ENCODE assay signal across 20 mouse cellular contexts in the genomic region with DNA sequence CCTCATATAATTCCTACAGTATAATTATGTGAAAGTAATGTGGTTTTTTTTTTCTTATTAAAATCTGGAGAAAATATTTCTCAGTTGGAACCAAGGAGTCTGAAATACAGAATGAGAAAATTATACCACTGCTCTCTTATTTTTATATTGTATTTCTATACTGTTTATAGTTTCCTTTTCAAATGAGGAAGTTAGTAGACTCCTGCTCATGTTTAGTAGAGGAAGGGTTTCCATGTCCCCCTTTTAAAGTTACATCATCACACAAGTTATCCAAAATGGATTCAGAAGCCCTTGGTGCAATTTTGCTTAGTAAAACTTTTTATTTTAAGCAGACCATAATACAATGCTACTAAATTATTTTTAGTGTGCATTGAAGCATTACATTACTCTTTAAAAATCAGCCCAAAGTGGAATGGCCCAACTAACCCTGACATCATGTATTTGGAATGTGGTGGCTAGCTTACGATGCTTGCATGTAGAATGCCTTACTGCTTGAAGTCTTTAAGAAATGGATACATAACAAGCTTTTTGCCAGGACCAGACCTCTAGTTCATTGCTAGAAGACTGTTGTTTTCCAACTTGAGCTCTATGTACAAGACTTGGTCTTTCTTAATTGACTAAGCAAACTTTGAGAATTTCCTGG.
A peak's percentile ranks its signal among the peaks of the same experiment; 100 is the strongest.
DNase-seq lines count a peak whose midpoint lies in the region; ATAC-seq and TF ChIP-seq lines count a peak whose summit lies in the region.
"Had no signal": no experiment of that assay in that cellular context is flagged by ENCODE, and none has a peak within 500 bp of the region (broad histone marks: within the 10 kb centered on the region; RNA-seq: fewer than 3 reads in every experiment).

No protein-coding gene starts in this region.

- in situ Hi-C loops in Patski (cut with MboI; ENCODE audit: low pct_unique_long_range_greater_than_20kb), result loop anchor here (5.0 to 25.0 kb wide), 2 partner anchors 175 to 565 kb away; no protein-coding TSS in a partner anchor

- no peak overlapping the region for H3K27ac ChIP-seq in limb, embryonic 13.5 days
- H3K27ac ChIP-seq in limb, embryonic 10.5 days, result no peak overlapping the region
- H3K27ac ChIP-seq in limb, embryonic 14.5 days (replicated peaks; ENCODE audit: low read depth, low read length), result no peak overlapping the region
- H3K27ac ChIP-seq: embryonic facial prominence, embryonic 15.5 days; forebrain, embryonic 15.5 days; hindbrain, embryonic 12.5 days had no signal

- H3K9me3 ChIP-seq in limb, embryonic 13.5 days, result no peaks in the 10 kb centered on the region
- no peaks in the 10 kb centered on the region for H3K9me3 ChIP-seq in limb, embryonic 10.5 days (replicated peaks)
- H3K9me3 ChIP-seq in limb, embryonic 14.5 days (ENCODE audit: control insufficient read depth, low read length), result no peaks in the 10 kb centered on the region
- H3K9me3 ChIP-seq: embryonic facial prominence, embryonic 15.5 days; forebrain, embryonic 15.5 days; heart, embryonic 12.5 days; hindbrain, embryonic 12.5 days had no signal

- 54% methylated on average over 1 of the region's 1 CpGs for WGBS in limb, embryonic 13.5 days
- WGBS in limb, embryonic 10.5 days, result 92% methylated on average over 1 of the region's 1 CpGs
- 39% methylated on average over 1 of the region's 1 CpGs for WGBS in limb, embryonic 14.5 days

- no peaks in the 10 kb centered on the region for H3K27me3 ChIP-seq in limb, embryonic 13.5 days
- H3K27me3 ChIP-seq in limb, embryonic 10.5 days (ENCODE audit: low read depth, poor library complexity, severe bottlenecking), result no peaks in the 10 kb centered on the region
- H3K27me3 ChIP-seq in Patski, result no peaks in the 10 kb centered on the region
- H3K27me3 ChIP-seq in limb, embryonic 14.5 days (ENCODE audit: control insufficient read depth, insufficient read depth, low read length), result no peaks in the 10 kb centered on the region
- H3K27me3 ChIP-seq: embryonic facial prominence, embryonic 15.5 days; forebrain, embryonic 15.5 days; heart, embryonic 12.5 days; hindbrain, embryonic 12.5 days had no signal

- peaks cover 4% of the 10 kb centered on the region for H3K4me1 ChIP-seq in limb, embryonic 13.5 days
- H3K4me1 ChIP-seq in limb, embryonic 10.5 days, result 0 out of 2 replicates have a peak, but pooled peaks cover 2% of the 10 kb centered on the region
- H3K4me1 ChIP-seq in limb, embryonic 14.5 days (ENCODE audit: control insufficient read depth, insufficient read depth, low read length), result no peaks in the 10 kb centered on the region
- H3K4me1 ChIP-seq: embryonic facial prominence, embryonic 15.5 days; heart, embryonic 12.5 days had no signal

- CTCF ChIA-PET in Patski (lab: Charles Lee), result interaction anchor here (0.8 to 2.1 kb wide), 2 partner anchors 11 to 18 kb away, joined by 3 to 4 read pairs; no protein-coding TSS in a partner anchor

- POLR2A ChIA-PET in Patski (lab: Charles Lee), result no interaction called here

- no peak overlapping the region for H3K4me2 ChIP-seq in limb, embryonic 13.5 days (replicated peaks)
- H3K4me2 ChIP-seq in limb, embryonic 14.5 days (replicated peaks; ENCODE audit: low read depth, low read length, severe bottlenecking), result no peak overlapping the region
- H3K4me2 ChIP-seq: embryonic facial prominence, embryonic 15.5 days; forebrain, embryonic 15.5 days; heart, embryonic 12.5 days; hindbrain, embryonic 12.5 days had no signal

- no peak for DNase-seq in limb, embryonic 10.5 days (ENCODE audit: low spot score)
- DNase-seq in Patski (ENCODE audit: low read depth, low spot score), result peak; percentile 37
- DNase-seq in limb, embryonic 14.5 days (ENCODE audit: low spot score), result peak; percentile 18
- no peak for DNase-seq in thymus, postnatal 0 days (ENCODE audit: low spot score)
- DNase-seq in frontal cortex, postnatal 14 days (ENCODE audit: low spot score in 2 of 2), result no peak
- no peak for DNase-seq in frontal cortex, postnatal 25 days (ENCODE audit: low spot score in 2 of 2)
- DNase-seq: adrenal gland, adult 2 months; adrenal gland, postnatal 25 days; cerebellum, adult 2 months; cerebellum, postnatal 10 days; embryo, embryonic 11 days; gastrocnemius, postnatal 14 days; heart, postnatal 36 days had no signal

- H3K36me3 ChIP-seq in limb, embryonic 13.5 days, result peaks cover 63% of the 10 kb centered on the region
- H3K36me3 ChIP-seq in limb, embryonic 10.5 days, result peaks cover 97% of the 10 kb centered on the region
- peaks cover 68% of the 10 kb centered on the region for H3K36me3 ChIP-seq in limb, embryonic 14.5 days (ENCODE audit: control insufficient read depth, insufficient read depth, low read length)

- no peak overlapping the region for H3K9ac ChIP-seq in limb, embryonic 13.5 days
- no peak overlapping the region for H3K9ac ChIP-seq in limb, embryonic 14.5 days (ENCODE audit: low read depth, low read length, severe bottlenecking)
- H3K9ac ChIP-seq: embryonic facial prominence, embryonic 15.5 days; forebrain, embryonic 15.5 days; heart, embryonic 12.5 days; hindbrain, embryonic 12.5 days had no signal

- TF ChIP-seq POLR2A in limb, embryonic 14.5 days (IDR thresholded peaks at IDR 0.05; ENCODE audit: borderline replicate concordance, extremely low read depth, insufficient read depth, insufficient read length), result no peak

- no peak overlapping the region for H3K4me3 ChIP-seq in limb, embryonic 13.5 days
- no peak overlapping the region for H3K4me3 ChIP-seq in limb, embryonic 10.5 days
- H3K4me3 ChIP-seq in limb, embryonic 14.5 days (replicated peaks; ENCODE audit: low read length), result no peak overlapping the region
- H3K4me3 ChIP-seq: embryonic facial prominence, embryonic 15.5 days; forebrain, embryonic 15.5 days; heart, embryonic 12.5 days; hindbrain, embryonic 12.5 days had no signal

- peak; percentile 74 for ATAC-seq in limb, embryonic 13.5 days (ENCODE audit: low FRiP score, low read depth)
- peak; percentile 83 for ATAC-seq in Patski
- no peak for ATAC-seq in limb, embryonic 14.5 days (ENCODE audit: low FRiP score, low read depth)
- ATAC-seq: forebrain, embryonic 15.5 days; hindbrain, embryonic 16.5 days; inflammation-experienced regulatory T-cells, adult 6 months had no signal

- TF ChIP-seq CTCF in Patski (IDR thresholded peaks at IDR 0.05), result no peak

Comparison
In these comparisons a context has a peak if more than half of its experiments do, and no peak if none do; other contexts are left out.
1. DNase-seq: peak in Patski (single experiment) and limb, embryonic 14.5 days (single experiment); none in limb, embryonic 10.5 days (single experiment), thymus, postnatal 0 days (single experiment), frontal cortex, postnatal 14 days (0 of 2) and frontal cortex, postnatal 25 days (0 of 2).